Mouse (Mus musculus) heart, postnatal 0 days (tissue): Measurements from ENCODE around the gene Otulin.

Experiments used
- CTCF ChIP-seq: IDR thresholded peaks from 2 replicates; pipeline ENCODE4 v1.5.1; 2016; ENCODE audit warnings: antibody characterized with exemption, control low read depth, low read depth
- EP300 ChIP-seq: IDR thresholded peaks from 2 replicates; pipeline ENCODE4 v1.6.1; 2016; ENCODE audit warnings: antibody characterized with exemption, low read depth

DNA sequence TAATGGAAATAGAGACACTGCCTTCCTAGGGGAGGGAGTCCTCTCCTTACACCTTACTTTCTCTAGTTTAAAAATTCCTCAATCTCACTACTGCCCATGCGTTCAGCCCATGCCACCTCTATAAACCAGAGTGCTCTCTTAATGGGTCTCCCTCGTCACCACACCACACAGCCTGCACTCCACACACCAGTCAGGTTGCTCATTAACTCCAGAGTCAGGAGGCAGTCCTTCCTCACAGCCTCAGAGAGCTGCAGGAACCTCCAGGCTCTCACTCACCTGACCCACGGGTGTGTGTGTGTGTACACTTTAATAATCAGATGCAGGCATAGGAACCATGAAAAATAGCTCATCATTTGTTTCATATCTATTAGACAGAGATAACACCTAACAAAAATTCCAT is 10.8 kb downstream of the Otulin start:
- no peak for TF ChIP-seq CTCF
- TF ChIP-seq EP300, result no peak
